Mouse (Mus musculus) heart, embryonic 12.5 days (tissue): ENCODE results near the gene Rpp30. TPM values are rescaled to one million over a fixed set of nuclear protein-coding genes. Genes with fewer than 3 reads are reported as not detected.
A peak's percentile ranks its signal among the peaks of the same experiment; 100 is the strongest.

ENCODE experiments used
- ATAC-seq: fragments of 200-750 bp; cut with Nextera tagmentation; 2 replicates; pipeline ENCODE4 v1.8.0; 2017; ENCODE audit warnings: moderate TSS enrichment, moderate library complexity; ENCODE audit not compliant: insufficient number of reproducible peaks, low FRiP score
- H3K27ac ChIP-seq: fragments of 300-500 bp; sonication (generic); 2 replicates; pipeline ENCODE4 v1.5.1; 2016; ENCODE audit warnings: mild to moderate bottlenecking, moderate library complexity; ENCODE audit not compliant: poor library complexity, severe bottlenecking
- H3K27me3 ChIP-seq: fragments of 300-500 bp; sonication (generic); replicated peaks from 2 replicates; pipeline ENCODE4 v1.6.1; 2016; ENCODE audit warnings: mild to moderate bottlenecking, moderate library complexity
- H3K36me3 ChIP-seq: fragments of 300-500 bp; sonication (generic); 2 replicates; pipeline ENCODE4 v1.6.1; 2016; ENCODE audit warnings: mild to moderate bottlenecking, moderate library complexity
- H3K4me1 ChIP-seq: fragments of 300-500 bp; sonication (generic); replicated peaks from 2 replicates; pipeline ENCODE4 v1.6.1; 2016; ENCODE audit warnings: mild to moderate bottlenecking
- H3K4me2 ChIP-seq: fragments of 300-500 bp; sonication (generic); 2 replicates; pipeline ENCODE4 v1.6.1; 2016; ENCODE audit warnings: mild to moderate bottlenecking, moderate library complexity
- H3K4me3 ChIP-seq: fragments of 300-500 bp; sonication (generic); 2 replicates; pipeline ENCODE4 v1.5.1; 2016; ENCODE audit warnings: mild to moderate bottlenecking
- H3K9ac ChIP-seq: fragments of 300-500 bp; sonication (generic); 2 replicates; pipeline ENCODE4 v1.6.1; 2016; ENCODE audit warnings: mild to moderate bottlenecking, moderate library complexity
- H3K9me3 ChIP-seq: fragments of 300-500 bp; sonication (generic); replicated peaks from 2 replicates; pipeline ENCODE4 v1.6.1; 2016; ENCODE audit warnings: mild to moderate bottlenecking, moderate library complexity
- WGBS: fragments of 180-500 bp; shearing (Covaris S2); methylation state at CpG from one replicate; pipeline ENCODE4 v1.1.7; 2016; 5-methylcytosine and 5-hydroxymethylcytosine counted together
- polyA plus RNA-seq: library from polyadenylated mRNA; unstranded; fragments of >200 nt; fragmentation: Nextera tagmentation; extraction: Ambion mirVana; gene quantifications from 2 replicates; pipeline ENCODE4 v1.2.1, GENCODE M21; 2016

The Rpp30 gene
- polyA plus RNA-seq: 52.2 and 60.8 TPM in 2 replicates

GRCm38 (mm10) chr19:36083262-36084225, at the start of gene Rpp30:
TSS of gene Rpp30 (plus strand) at chr19:36083716.
- peak within 1 kb of the TSS; percentile 83 for H3K4me2 ChIP-seq
- peak within 1 kb of the TSS; percentile 87 for H3K9ac ChIP-seq
- WGBS: 2% methylated on average over 34 of the region's 34 CpGs
- H3K4me1 ChIP-seq: peaks cover 10% of the 10 kb centered on the region; the same call in 1 of the 2 replicates
- H3K27me3 ChIP-seq: peaks cover 15% of the 10 kb centered on the region; the same call in 1 of the 2 replicates
- H3K27ac ChIP-seq: peak within 1 kb of the TSS; percentile 64
- ATAC-seq: peak; percentile 88
- peaks cover 7% of the 10 kb centered on the region for H3K36me3 ChIP-seq
- H3K4me3 ChIP-seq: peak within 1 kb of the TSS; percentile 83
- no peaks in the 10 kb centered on the region for H3K9me3 ChIP-seq

- Histone ChIP-seq H3K36me3 (no peaks in the 10 kb centered on the region), H3K9me3 (no peaks in the 10 kb centered on the region), H3K4me2 (no peak overlapping the region), H3K4me1 (no peaks in the 10 kb centered on the region), H3K4me3 (no peak overlapping the region), H3K27ac (no peak overlapping the region), H3K9ac (no peak overlapping the region), H3K27me3 (no peaks in the 10 kb centered on the region)
- WGBS: 71% methylated on average over 7 of the region's 7 CpGs
- ATAC-seq: no peak
Measured at GRCm38 (mm10) chr19:36046046-36046445, 37.5 kb upstream of the Rpp30 start.

GRCm38 (mm10) chr19:36056502-36057221, 26.9 kb upstream of the Rpp30 start:
- H3K9me3 ChIP-seq: no peaks in the 10 kb centered on the region
- H3K27me3 ChIP-seq: peaks cover 55% of the 10 kb centered on the region
- H3K4me3 ChIP-seq: peak overlapping the region; percentile 75
- 8% methylated on average over 49 of the region's 49 CpGs for WGBS
- H3K27ac ChIP-seq: no peak overlapping the region
- H3K4me1 ChIP-seq: peaks cover 6% of the 10 kb centered on the region; the same call in 1 of the 2 replicates
- peak overlapping the region; percentile 97 for H3K4me2 ChIP-seq
- peak; percentile 25; the same call in 1 of the 2 replicates for ATAC-seq
- H3K36me3 ChIP-seq: no peaks in the 10 kb centered on the region
- H3K9ac ChIP-seq: peak overlapping the region; percentile 62; the same call in 1 of the 2 replicates

- ATAC-seq: peak; percentile 82
- Histone ChIP-seq H3K27me3 (peaks cover 52% of the 10 kb centered on the region), H3K4me3 (peak within 1 kb of the TSS; percentile 75), H3K27ac (no peak within 1 kb of the TSS), H3K4me2 (peak within 1 kb of the TSS; percentile 97), H3K36me3 (no peaks in the 10 kb centered on the region), H3K9ac (peak within 1 kb of the TSS; percentile 62), H3K9me3 (no peaks in the 10 kb centered on the region), H3K4me1 (peaks cover 6% of the 10 kb centered on the region; the same call in 1 of the 2 replicates)
- 3% methylated on average over 85 of the region's 86 CpGs for WGBS
Measured at GRCm38 (mm10) chr19:36057231-36057811, 26.2 kb upstream of the Rpp30 start, which contains the start of gene Htr7. TSS of gene Htr7 (minus strand) at chr19:36057507.

GRCm38 (mm10) chr19:36062801-36063529, 20.6 kb upstream of the Rpp30 start:
- Histone ChIP-seq H3K4me2 (no peak overlapping the region), H3K4me1 (no peaks in the 10 kb centered on the region), H3K9me3 (no peaks in the 10 kb centered on the region), H3K9ac (no peak overlapping the region), H3K27me3 (peaks cover 22% of the 10 kb centered on the region), H3K36me3 (no peaks in the 10 kb centered on the region), H3K4me3 (no peak overlapping the region), H3K27ac (no peak overlapping the region)
- 75% methylated on average over 2 of the region's 2 CpGs for WGBS
- no peak for ATAC-seq

- peak; percentile 77 for ATAC-seq
- Histone ChIP-seq H3K4me1 (peaks cover 10% of the 10 kb centered on the region; the same call in 1 of the 2 replicates), H3K27me3 (peaks cover 15% of the 10 kb centered on the region; the same call in 1 of the 2 replicates), H3K36me3 (no peaks in the 10 kb centered on the region), H3K27ac (peak overlapping the region; percentile 64; the same call in 1 of the 2 replicates), H3K9me3 (no peaks in the 10 kb centered on the region), H3K4me3 (peak overlapping the region; percentile 83), H3K4me2 (peak overlapping the region; percentile 83), H3K9ac (peak overlapping the region; percentile 61; the same call in 1 of the 2 replicates)
- WGBS: 45% methylated on average over 7 of the region's 7 CpGs
Measured at GRCm38 (mm10) chr19:36082606-36083261, 782 bp upstream of the Rpp30 start.

- no peak overlapping the region for H3K27ac ChIP-seq
- no peak overlapping the region for H3K9ac ChIP-seq
- peaks cover 40% of the 10 kb centered on the region for H3K36me3 ChIP-seq
- H3K9me3 ChIP-seq: no peaks in the 10 kb centered on the region
- 38% methylated on average over 5 of the region's 5 CpGs for WGBS
- no peaks in the 10 kb centered on the region for H3K27me3 ChIP-seq
- H3K4me3 ChIP-seq: no peak overlapping the region
- no peaks in the 10 kb centered on the region for H3K4me1 ChIP-seq
- ATAC-seq: no peak
- no peak overlapping the region for H3K4me2 ChIP-seq
Measured at GRCm38 (mm10) chr19:36090781-36091180, 7.3 kb downstream of the Rpp30 start.

- H3K27me3 ChIP-seq: no peaks in the 10 kb centered on the region
- no peak overlapping the region for H3K27ac ChIP-seq
- H3K9me3 ChIP-seq: no peaks in the 10 kb centered on the region
- no peak overlapping the region for H3K4me2 ChIP-seq
- H3K9ac ChIP-seq: no peak overlapping the region
- ATAC-seq: no peak
- H3K4me3 ChIP-seq: no peak overlapping the region
- H3K4me1 ChIP-seq: 0 out of 2 replicates have a peak, but pooled peaks cover 5% of the 10 kb centered on the region
- WGBS: 74% methylated on average over 3 of the region's 3 CpGs
- peaks cover 57% of the 10 kb centered on the region for H3K36me3 ChIP-seq
Measured at GRCm38 (mm10) chr19:36097194-36097593, 13.7 kb downstream of the Rpp30 start.

- 89% methylated on average over 1 of the region's 1 CpGs for WGBS
- no peaks in the 10 kb centered on the region for H3K27me3 ChIP-seq
- 0 out of 2 replicates have a peak, but pooled peaks cover 5% of the 10 kb centered on the region for H3K4me1 ChIP-seq
- no peak overlapping the region for H3K4me3 ChIP-seq
- no peak overlapping the region for H3K4me2 ChIP-seq
- no peaks in the 10 kb centered on the region for H3K9me3 ChIP-seq
- H3K9ac ChIP-seq: no peak overlapping the region
- no peak for ATAC-seq
- peaks cover 61% of the 10 kb centered on the region for H3K36me3 ChIP-seq
- no peak overlapping the region for H3K27ac ChIP-seq
Measured at GRCm38 (mm10) chr19:36098265-36098664, 14.7 kb downstream of the Rpp30 start.

- ATAC-seq: no peak
- WGBS: 86% methylated on average over 7 of the region's 7 CpGs
- H3K36me3 ChIP-seq: peaks cover 65% of the 10 kb centered on the region
Measured at GRCm38 (mm10) chr19:36098916-36099315, 15.4 kb downstream of the Rpp30 start.

More at GRCm38 (mm10) chr19:36098916-36099315, 15.4 kb downstream of the Rpp30 start:
- Histone ChIP-seq H3K4me3 (no peak overlapping the region), H3K4me1 (0 out of 2 replicates have a peak, but pooled peaks cover 5% of the 10 kb centered on the region), H3K9ac (no peak overlapping the region), H3K4me2 (no peak overlapping the region), H3K27me3 (no peaks in the 10 kb centered on the region), H3K27ac (no peak overlapping the region), H3K9me3 (no peaks in the 10 kb centered on the region)
